Mouse (Mus musculus): ENCODE data around the gene Ly6f.

Ly6f gene

DNA sequence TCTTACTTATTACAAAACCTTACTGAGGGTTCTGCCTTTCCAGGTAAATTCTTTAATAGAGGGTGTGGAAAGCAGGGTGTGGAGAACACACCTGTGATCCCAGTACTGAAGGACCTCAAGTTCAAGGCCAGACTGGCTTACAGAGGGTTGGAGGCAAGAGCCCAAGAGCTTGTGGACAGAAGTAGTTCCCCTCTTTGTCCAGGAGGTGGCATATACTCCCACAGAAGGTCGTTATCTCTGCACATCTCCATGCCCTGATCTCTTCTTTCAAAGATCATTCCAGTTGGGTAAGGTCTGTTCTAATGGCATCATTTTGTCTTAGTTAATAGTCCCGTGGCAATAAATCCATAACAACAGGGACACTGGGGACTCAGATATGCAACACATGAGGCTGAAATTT, 49.0 kb downstream of the Ly6f start:
- DNase-seq (ENCODE audit: low spot score in 2 of 2) = no peak

DNA sequence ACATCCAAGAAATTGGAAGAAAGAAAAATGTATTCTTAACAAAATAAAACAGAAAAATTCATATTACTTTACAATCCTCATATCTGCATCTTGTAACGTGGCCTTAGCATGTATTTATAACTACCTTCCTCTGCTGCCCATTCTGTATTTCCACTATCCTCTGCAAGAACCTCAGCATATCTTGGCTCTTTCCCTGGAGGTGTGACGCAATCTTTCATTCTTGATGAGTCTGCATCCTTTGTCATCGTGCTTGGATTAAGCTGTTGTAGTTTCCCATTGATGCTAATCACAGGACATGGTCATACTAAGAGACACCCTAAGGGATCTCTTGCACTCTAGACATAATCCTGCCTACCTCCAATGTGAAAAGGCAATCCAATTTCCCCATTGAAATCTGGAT, 50.4 kb downstream of the Ly6f start:
- no peak for DNase-seq (ENCODE audit: low spot score in 2 of 2)

DNA sequence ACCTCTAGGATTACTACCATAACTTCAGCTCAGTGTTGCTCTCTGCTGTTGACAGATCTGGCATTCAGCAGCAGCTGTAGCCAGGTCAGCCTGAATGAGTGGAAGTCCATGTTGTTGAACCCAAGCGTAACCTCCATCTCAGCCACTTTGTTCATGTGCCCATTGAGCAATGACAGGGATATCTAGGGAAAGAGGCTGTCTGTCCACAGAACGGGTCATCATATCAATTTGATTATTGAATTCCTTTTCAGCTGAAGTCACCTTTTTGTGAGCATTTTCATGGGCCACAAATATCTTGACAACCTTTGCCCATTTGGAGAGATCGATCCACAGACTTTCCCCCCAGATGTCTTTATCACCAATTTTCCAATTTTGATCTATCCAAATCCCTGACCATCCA, 51.9 kb downstream of the Ly6f start:
- DNase-seq (ENCODE audit: low spot score in 2 of 2) = no peak
